Mouse (Mus musculus) urinary bladder, postnatal 36 days (tissue): ENCODE measurements around the gene Col11a2.

Source experiments
- DNase-seq, 2 experiments: peaks; one replicate each; pipeline ENCODE4 v3.0.0; 2022; ENCODE audit warnings: low spot score in 2 of 2, mixed read lengths in 1 of 2

Col11a2 gene

DNA sequence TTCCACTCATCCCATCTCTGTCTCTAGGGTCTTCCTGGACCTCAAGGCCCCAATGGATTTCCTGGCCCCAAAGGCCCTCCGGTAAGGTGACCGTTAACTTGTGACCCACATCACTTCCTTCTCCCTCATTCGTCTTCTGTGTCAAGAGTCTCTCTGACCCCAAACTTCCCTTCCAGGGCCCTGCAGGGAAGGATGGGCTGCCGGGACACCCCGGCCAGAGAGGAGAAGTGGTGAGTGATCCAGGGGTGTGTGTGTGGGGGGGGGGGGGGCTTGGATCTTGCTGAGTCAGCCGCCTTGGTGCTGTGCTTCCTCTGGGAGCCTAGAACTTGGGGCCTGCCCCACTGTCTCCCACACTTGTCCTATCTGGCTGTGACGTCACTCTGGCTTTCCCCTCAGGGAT is 18.0 kb downstream of the Col11a2 start:
- no peak for DNase-seq

DNA sequence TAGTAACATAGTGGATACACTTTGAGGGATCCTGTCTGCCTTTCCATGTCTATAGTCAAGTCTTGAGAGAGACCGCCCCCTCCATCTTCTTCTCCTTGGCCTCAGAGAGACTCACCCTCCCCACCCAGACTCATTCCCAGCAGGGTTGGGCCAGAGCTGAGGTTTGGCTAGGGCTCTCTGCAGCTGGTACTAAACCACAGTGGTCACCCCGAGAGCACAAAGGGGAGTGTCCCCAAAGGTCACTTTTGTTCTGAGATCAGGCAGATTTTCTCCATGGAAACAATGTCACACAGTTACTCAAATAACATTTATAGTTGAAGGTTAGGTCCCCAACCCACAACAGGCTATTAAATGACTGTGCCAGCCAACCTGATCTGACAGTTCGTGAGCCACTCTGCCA is 29.6 kb downstream of the Col11a2 start:
- no peak for DNase-seq

DNA sequence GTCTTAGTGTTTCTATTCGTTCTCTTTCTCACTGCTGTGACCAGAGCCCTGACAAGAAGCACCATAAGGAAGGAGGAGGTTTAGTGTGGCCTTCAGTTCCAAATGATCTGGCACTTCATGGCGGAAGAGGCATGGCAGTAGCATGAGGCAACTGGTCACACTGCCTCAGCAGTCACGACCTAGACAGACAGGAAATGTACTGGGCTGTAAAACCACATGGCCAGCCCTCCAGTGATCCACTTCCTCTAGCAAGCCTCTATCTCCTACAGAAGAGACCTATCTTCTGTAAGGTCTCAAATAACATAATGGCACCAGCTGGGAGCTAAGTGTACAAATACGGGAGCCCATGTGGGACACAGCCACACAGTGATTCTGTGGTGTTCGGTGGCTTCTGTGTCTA is 32.9 kb downstream of the Col11a2 start:
- no peak for DNase-seq

DNA sequence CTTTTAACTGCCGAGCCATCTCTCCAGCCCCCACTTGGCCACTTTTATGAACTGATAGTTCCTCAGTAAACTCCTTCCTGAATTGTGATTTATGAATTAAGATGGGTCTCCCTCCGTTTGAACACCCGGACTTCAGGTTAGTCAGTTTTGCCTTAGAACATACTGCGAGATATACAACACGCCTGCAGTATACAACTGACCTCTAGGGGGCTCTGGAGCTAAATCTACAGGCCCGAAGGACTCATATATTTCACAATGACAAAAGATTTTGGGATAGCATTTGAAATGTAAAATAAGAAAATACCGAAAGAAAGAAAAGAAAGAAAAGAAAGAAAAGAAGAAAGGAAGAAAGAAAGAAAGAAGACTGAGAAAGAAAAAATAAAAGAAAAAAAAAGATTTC is 36.0 kb downstream of the Col11a2 start:
- peak; percentile 50 to 62 for DNase-seq

DNA sequence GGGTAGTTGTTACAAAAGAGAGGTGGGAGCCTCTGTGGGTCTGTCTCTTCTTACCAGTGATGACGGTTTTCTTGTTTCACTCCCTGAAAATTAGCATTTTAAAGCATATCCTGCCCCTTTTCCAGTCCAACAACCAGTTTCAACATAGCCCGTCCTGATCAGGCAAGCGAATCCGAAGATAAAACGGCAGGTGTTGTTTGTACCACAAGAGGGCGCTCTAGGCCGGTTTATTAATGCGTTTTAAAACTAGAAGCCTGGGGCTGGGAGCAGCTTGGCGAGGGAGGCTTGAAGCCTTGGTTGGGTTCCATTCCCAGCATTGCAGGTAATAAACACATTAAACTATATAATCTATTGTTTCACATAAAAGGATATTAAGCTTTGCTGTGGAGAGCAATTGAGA is 38.3 kb downstream of the Col11a2 start:
- peak; percentile 35 to 63 for DNase-seq

DNA sequence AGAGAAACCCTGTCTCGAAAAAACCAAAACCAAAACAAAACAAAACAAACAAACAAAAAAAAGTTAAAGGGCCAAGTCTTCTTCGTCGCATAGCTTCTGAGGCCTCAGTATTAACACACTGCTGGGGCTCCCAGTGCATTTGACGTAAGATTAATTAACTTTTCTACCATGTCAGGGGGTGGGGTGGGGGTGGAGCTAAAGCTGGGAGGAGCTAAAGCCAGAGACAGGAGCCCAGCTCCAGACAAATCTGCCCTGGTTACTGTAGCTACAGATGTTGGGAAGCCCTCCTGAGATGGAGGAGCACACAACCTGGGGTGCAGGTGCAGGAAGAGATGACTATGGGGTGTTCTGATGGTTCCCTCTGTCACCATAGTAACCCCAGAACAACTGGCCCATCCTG is 38.9 kb downstream of the Col11a2 start:
- no peak for DNase-seq

DNA sequence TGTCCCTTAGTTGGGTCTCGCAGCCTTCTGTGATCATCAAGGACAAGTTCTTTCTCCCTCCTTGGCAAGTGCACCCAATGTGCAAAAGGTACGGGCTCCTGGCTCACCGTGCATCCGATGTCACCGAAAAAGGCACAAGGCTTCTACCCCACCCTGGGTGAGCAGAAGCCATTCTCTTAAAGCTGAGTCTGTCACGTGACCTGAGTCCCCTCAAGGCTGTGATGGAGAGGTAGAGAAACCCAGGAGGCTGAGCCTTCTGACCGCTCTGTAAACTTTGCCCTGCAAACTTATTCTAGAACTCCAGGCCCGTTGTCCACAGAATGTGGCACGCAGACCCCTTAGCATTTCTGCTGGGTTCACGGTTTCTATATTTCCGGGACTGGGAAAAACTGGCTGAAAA is 39.8 kb downstream of the Col11a2 start:
- DNase-seq = no peak

DNA sequence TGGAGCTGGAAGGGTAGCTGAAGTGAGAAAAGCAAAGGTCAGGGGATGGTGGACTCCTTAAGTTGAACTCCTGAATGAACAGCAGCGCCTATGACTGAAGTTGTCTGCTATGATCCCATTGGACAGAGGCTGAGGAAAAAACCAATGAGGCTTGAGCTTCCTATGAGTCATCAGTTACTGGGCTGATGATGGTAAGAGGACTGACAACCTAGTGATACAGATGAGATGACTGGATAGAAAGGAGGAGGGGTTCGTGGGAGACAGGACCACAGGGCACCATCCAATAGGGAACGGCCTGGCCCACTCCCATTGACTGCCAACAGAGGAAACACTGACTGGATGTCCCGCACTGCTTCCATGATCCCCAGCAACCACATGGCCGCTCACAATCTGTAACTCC is 40.4 kb downstream of the Col11a2 start:
- no peak for DNase-seq

DNA sequence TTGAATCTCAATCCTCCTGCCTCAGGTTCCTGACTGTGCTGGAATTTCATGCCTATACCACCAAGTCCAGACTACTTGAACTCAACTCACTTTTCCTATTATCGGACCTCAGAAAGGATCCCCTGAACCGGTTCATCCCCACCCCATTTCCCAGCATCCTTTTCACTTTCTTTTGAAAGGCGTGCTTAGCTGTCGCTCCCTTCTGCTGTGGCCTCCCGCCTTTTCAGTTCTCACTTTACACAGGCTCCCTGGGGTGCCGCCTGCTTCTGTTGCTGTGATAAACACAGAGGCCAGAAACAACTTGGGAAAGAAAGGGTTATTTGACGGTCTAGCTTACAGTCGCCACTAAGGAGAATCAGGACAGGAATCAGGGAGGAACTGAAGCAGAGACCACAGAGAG is 43.9 kb downstream of the Col11a2 start:
- DNase-seq = no peak

DNA sequence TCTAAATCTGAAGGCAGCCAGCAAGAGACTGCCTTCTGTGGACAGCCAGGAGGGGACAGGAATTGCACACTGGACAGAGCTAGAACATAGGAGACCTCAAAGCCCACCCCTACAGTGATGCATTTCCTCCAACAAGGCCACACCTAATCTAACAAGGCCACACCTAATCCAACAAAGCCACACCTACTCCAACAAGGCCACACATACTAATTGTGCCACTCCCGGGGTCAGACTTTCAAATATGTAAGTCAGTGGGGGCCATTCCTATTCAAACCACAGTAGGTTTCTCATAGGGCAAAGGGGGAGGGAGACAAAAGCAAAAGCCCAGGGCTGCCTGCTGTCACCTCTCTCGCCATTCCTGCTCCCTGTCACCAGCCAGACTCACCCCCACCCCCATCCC is 48.1 kb downstream of the Col11a2 start:
- no peak for DNase-seq

DNA sequence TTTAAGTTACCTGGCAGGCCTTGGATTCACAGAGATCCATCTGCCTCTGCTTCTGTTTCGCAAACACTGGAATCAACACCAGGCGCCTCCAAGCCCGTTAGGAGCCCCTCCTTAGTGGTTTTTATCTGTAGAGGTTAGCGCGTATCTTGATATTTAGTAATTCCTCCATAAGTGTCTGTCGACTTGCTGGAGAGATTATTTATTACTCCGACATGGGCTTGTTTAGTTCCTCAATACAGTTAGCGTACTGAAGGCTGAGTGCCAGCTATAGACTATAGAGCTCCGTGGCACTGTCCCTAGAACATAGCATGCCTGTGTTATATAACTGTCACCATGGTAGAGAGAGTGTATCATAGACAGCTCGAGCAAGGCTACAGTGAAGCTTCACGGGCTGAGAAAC is 48.9 kb downstream of the Col11a2 start:
- DNase-seq = no peak

GRCm38 (mm10) chr17:34090923-34091322 is 51.7 kb downstream of the Col11a2 start:
- no peak for DNase-seq

DNA sequence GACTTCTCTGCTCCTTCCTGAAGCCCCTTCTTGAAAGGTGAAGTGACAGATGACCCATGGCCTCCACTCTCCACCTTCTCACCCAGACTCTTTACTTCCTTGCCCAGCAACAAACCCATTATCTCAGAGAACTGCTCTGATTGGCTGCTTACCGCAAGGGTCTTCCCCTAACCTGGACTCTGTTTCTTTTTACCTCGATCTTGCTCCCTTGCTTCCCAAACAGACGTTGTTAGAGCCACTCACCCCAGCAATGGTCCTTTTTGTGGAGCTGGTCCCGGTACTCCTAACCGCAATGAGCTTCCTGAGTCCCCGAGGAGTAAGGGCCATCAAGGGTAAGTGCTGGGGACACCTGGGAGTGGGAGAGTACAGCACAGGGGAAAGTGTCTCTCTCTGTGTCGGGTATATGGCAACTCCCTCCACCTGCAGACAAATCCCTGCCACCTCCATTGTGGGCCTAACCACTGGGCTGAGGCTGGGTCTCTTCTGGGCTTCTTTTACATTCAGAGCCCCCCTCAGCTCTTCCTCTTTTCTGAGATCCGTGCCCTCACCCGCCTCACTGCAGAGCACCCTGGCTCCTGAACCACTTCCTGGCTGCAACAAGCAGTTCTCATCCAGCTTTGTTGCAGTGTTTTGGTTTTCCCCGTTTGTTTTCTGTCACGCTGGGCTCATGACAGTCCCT is 53.1 kb downstream of the Col11a2 start, which contains the start of gene H2-Oa:
Gene H2-Oa (plus strand): TSS at position 144 of the 679 bp plus-strand sequence.
- no peak for DNase-seq

GRCm38 (mm10) chr17:34093199-34093874 is 54.1 kb downstream of the Col11a2 start:
- no peak for DNase-seq

DNA sequence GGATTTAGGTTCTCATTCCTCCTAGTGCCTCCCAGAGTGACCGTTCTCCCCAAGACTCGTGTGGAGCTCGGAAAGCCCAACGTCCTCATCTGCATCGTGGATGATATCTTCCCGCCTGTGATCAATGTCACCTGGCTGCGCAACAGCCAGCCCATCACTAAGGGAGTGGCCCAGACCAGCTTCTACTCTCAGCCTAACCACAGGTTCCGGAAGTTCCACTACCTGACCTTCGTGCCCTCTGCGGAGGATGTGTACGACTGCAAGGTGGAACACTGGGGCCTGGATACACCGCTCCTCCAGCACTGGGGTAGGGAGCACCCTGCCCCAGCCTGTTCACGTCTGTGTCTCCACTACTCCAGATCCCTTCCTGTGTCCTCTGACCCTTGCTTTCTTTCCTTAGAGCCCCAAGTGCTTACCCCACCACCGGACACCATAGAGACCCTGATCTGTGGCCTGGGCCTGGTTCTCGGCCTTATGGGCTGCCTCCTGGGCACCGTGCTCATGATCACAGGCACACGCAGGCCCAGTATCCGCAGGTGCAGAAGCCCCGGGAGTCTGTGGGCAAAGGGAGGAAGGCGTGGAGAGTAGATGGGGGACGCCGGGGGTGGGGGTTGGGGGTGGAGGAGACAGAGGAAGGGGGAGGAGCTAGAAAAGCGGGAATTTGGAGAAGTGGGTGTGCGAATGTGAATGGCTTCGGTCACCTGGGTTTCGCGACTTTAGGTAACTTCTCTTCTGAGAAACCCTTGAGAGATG is 55.2 kb downstream of the Col11a2 start:
- no peak for DNase-seq

DNA sequence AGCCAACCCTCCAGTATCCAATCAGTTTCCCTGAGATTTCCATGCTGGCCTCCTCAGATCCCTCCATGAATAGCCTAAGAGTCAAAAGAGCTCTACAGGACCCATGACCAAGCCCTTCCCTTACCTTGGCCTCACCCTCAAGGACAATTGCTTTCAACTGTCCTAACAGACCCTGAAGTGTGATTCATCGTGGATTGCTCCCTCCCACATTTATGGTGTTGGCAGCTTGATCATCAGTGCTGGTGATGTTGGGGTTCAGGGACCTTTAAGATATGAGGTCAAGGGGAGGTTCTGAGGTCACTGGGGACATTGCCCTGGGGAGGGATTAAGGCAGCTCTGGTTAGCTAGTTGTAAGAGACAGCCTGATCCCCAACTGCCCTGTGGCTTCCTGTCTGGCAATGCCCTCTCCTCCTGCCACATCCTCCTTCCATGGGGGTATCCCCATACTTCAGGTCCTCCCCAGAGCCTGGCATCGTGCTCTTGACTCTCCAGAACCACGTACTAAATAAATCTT is 57.3 kb downstream of the Col11a2 start:
- DNase-seq = no peak

DNA sequence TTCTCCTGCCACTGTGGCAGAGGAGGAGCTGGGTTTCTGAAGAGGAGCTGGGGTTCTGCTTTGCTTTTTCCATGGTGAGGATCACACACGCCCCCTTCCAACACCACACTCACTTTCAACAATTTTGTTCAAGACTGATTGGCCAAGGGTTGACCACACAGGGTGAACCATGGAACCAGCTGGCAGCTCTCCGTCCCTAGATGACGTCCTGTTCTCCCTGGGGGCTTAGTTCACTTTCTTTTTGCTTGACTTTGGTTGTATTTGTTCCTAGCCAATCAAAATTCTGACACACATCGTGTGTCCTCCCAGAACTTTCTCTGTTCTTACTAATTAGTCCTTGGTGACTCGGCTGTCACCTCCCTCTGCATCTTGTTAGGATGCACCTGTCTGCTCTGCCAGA is 58.0 kb downstream of the Col11a2 start:
- DNase-seq = no peak

DNA sequence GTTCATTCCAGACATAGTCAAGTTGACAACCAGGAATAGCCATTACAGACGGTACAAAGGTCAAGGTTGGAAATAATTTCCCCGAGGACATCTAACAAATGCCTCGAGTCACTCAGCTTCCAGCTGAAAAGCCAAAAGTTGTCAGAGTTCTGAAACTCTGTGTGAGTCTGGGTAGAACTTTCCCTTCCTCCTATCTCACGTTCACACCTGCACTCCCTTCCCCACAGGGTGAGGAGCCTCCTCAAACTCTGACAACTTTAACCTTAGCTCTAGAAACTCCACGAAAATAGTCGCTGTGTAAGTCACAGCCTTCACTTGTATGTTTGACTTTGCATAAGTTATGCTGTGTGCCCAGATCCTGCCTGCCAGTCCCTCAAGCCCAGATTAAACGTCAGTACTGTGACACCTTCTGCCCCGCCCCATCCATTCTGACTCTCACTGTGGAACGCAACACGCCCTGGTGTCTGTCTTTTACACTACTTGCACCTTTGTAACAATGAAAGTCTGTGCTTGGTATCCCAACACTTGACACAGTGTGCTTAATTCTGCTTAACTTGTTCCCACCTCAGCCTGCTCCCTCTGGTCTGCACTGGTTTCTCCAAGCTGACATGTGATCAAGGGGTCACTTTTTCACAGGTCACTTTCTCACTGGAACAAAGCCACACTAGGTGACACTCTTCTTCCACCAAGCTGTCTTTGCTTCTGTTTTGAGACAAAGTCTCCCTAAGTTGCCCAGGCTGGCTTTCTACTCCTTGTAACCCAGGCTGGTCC is 59.7 kb downstream of the Col11a2 start:
- DNase-seq = no peak

- no peak for DNase-seq
Measured at GRCm38 (mm10) chr17:34099531-34099930, 60.3 kb downstream of the Col11a2 start.

DNA sequence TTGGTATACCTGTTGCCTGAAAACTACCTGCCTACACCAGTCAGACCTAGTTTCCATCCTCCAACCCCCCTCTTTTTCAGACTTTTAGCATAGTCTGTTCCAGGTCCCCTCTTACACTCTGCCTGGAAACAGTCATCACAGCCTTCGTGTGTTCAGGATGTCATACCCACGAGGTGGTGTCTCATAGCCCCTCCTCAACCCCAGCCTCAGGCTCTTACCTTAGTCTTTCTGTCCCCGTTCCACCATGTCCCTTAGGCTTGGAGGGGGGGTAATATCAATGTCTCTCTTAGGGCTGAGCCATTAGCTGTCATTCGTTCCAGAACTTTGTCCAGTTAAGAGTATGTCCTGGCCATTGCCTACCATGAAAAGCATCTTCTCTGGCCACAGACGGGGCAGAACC is 61.9 kb downstream of the Col11a2 start:
- DNase-seq = no peak

DNA sequence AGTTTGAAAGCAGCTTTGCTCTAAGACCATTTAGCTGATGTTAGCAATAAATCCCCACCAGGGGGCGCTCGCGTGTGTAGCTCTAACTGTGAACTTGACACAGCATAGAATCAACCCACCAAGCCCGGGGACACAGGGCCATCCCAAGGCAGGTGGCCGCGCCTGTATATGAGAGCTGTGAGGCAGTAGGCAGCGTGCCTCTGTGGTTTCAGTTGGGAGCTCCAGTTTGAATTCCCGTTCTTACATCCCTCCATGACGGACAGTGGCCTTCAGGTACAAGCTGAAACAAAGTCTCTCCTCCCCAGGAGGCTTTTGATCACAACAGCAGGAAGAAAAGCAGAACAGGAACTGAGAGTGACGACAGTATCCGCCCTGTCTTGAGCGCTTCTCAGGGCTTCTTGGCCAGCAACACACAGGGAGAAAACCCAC is 62.4 kb downstream of the Col11a2 start:
- peak; percentile 86 to 90 for DNase-seq

GRCm38 (mm10) chr17:34102831-34103230 is 63.6 kb downstream of the Col11a2 start:
- no peak for DNase-seq
